Mouse (Mus musculus): ENCODE results near the gene Tdrkh.

Gene Tdrkh

GRCm38 (mm10) chr3:94388047-94388446, 25.0 kb upstream of the Tdrkh start:
- no peak for DNase-seq (ENCODE audit: low read depth, low spot score)

- DNase-seq (ENCODE audit: low read depth, low spot score) = no peak
Observed at GRCm38 (mm10) chr3:94389420-94389819, 23.7 kb upstream of the Tdrkh start.

- no peak for DNase-seq (ENCODE audit: low read depth, low spot score)
Observed at GRCm38 (mm10) chr3:94391001-94391400, 22.1 kb upstream of the Tdrkh start.

- DNase-seq (ENCODE audit: low read depth, low spot score) = no peak
Observed at GRCm38 (mm10) chr3:94392128-94392527, 20.9 kb upstream of the Tdrkh start.

- no peak for DNase-seq (ENCODE audit: low read depth, low spot score)
Observed at GRCm38 (mm10) chr3:94393049-94393448, 20.0 kb upstream of the Tdrkh start.

DNA sequence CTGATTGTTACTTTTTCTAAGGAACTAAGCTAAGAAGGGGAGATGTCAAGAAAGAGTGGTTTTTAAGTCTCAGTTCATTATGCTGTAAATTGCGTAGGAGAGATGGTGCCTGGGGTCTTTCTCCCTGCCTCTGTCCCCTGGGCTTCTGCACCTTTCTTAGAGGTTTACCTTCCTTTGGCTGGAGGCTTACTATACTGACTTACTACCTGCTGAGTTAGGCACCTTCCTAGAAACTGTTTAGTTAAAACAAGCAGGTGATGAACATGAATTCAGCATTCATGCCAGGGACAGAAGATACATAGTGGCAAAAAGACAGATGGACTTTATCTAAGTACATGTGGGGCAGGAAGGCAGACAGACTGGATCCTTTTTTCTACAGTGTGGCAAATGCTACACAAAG, 16.7 kb upstream of the Tdrkh start:
- no peak for DNase-seq (ENCODE audit: low read depth, low spot score)

DNA sequence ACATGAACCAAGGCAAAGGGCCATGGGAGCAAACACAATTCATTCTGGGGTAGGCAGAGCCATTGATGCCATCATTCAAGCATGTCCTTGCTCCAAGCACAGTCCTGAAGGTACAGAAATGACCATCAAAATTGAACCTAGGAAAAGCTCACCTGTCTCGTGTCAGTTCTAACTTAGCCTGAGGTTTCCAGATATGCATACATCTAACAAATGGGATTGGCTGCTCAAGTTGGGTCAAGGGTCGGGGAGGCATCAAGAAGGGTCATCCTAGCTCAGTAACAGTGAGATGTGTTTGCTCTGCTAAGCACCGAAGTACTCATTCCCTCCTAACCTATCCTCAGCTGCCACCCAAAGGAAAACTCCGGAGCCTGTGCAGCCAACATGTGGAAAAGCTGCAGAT, 16.2 kb upstream of the Tdrkh start:
- no peak for DNase-seq (ENCODE audit: low read depth, low spot score)

DNA sequence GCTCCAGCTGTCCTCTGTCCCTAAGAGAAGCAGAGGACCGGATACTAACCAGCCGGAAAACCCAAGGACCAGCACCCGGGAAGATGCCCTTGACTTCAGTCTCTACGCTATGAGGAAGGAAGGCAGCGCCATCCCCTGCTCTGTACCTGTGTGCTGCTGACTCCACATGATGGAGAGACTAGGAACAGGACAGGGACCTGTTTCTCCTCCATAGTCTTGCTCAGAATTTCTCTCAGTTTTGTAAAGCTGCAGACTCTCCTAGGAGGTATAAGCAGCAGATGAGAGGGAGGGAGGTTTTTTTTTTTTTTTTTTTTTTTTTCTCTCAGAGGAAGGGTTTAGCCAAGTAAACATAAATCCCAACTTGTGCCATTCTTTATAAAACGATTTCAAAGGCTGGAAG, 14.9 kb upstream of the Tdrkh start, which contains the start of gene Lingo4:
Gene Lingo4 (plus strand): TSS at position 301 of the 400 bp plus-strand sequence.
- DNase-seq (ENCODE audit: low read depth, low spot score) = no peak

DNA sequence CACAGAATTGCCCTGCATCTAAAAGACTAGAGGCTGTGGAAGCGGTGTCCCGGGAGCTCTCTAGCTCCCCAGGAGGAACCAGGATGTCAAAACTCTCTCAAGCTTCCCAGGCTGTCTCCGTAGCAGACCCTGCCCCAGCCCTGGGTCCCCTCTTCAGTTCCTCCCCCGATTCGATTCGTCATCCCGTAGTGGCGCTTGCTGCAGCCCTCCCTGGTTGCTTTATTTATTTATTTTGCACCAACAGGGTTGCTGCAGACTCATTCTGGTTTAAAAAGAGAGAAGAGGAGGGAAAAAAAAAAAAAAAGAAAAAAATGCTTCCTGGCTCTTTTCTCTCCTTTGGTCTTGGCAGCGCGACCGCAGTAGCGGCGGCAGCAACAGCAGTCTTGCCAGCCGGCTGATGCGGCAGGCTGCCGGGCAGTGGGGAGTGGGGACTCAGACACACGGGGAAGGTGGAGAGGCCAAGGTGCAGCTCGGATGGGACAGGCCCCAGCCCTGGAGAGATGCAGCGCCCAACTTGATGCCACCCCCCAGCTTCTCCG, 14.1 kb upstream of the Tdrkh start:
- DNase-seq (ENCODE audit: low read depth, low spot score) = no peak

DNA sequence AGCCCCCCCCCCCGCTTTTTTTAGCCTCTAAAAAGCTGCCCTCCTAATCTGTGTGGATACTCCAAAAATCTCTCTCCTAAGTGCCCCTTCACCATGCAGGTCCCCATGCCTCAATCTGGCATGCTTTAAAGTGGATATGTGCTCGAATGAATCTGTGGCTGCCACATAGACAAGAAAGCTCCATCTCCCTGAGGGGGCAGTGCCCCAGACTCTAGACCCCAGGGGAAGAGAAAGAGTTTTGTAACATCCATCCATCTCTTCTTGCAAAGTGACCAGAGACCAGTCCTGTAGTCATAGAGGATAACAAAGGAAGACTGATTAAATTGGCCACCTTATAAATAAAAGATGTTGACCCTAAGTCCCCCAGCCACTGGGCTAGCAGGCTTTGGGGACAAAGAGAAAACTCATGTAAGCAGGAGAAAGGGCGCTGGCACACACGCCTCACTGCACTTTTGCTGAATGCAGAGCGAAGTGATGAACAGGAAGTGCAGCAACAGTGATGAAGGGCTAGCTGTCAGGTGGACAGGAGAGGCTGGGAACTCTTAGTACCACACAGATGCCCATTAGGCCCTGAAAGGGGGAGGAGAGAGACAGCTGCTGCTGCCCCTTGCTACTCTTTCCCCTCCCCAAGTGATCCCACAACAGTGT, 13.3 kb upstream of the Tdrkh start:
- DNase-seq (ENCODE audit: low read depth, low spot score) = no peak

GRCm38 (mm10) chr3:94402451-94402850, 10.6 kb upstream of the Tdrkh start:
- no peak for DNase-seq (ENCODE audit: low read depth, low spot score)

- DNase-seq (ENCODE audit: low read depth, low spot score) = no peak
Observed at GRCm38 (mm10) chr3:94404366-94405054, 8.6 kb upstream of the Tdrkh start.

DNA sequence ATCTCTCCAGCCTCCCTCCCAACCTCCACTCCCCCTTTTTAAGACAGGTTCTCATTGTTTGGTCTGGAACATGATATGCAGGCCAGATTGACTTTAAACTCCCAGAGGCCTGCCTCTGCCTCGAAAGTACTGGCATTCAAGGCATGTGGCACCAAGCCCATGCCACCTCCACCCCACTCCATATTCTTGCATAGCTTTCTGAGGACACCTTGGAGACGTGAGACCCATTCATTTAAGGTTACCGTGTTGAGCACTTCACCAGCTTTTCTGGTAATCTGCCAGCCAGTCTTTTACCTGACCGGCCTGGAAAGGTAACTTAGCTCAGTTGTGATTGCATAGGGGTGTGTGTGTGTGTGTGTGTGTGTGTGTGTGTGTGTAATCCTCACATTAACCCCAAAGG, 7.5 kb upstream of the Tdrkh start:
- no peak for DNase-seq (ENCODE audit: low read depth, low spot score)

DNA sequence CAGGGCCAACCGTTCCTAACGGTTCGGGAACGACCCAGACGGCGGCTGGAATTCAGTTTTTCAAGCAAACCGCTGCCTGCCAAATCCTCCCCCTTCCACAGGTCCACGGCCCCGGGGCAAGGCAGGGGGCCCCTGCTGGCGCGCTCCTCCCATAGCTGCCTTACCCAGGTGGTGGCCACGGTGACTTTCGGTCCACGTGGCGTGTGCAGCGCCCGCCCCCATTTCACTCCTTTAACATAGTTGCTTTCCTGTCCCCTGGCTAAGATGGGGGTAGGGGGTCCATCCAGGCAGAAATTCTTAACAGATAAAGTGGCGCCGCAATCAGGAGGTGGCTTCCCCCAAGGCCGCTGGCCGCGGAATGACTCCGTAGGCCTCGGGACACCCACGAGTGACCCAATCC, 543 bp upstream of the Tdrkh start:
- no peak for DNase-seq (ENCODE audit: low read depth, low spot score)

DNA sequence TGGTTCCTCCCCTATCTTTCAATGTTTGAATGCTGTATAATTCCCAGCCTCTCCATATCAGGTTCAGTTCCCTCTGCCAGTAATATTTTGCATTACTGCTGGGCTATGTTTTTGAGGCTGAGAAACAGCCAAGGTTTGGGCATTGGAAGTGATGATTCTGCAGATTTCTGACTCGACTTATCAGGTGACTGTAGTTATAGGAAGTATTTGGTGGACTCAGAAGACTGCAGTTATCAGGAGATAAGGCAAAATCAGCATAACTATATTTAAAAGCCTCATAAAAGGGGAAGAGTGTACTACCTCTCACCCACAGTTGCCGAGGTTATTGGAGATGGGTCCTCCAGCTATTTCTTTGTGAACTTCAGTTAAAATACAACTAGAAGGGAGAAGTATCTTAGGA, 17.9 kb downstream of the Tdrkh start:
- no peak for DNase-seq (ENCODE audit: low read depth, low spot score)

DNA sequence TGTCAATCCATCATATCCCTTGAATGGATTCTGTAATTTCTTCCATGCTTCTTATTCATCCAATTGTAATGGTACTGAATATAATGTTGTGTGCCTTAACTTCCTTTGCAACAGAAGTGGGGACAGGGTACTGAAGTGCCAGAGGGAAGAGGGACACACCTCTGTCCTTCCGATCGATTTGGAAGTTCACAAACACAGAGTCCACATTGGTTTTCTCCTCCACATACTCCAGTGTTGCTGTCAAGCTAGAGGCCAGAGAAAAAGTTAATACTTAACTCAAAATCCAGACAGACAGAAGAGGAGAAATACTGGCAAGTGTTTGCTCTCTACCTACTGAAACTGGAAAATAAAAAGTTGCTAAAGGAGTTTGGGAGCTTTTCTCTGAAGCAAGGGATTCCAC, 21.2 kb downstream of the Tdrkh start:
- DNase-seq (ENCODE audit: low read depth, low spot score) = no peak

- no peak for DNase-seq (ENCODE audit: low read depth, low spot score)
Observed at GRCm38 (mm10) chr3:94436420-94436819, 23.3 kb downstream of the Tdrkh start.

- DNase-seq (ENCODE audit: low read depth, low spot score) = no peak
Observed at GRCm38 (mm10) chr3:94441182-94441581, 28.1 kb downstream of the Tdrkh start.

- peak; percentile 95 for DNase-seq (ENCODE audit: low read depth, low spot score)
Observed at GRCm38 (mm10) chr3:94442951-94443596, 30.0 kb downstream of the Tdrkh start, which contains the start of gene Mrpl9. Mrpl9 (plus strand) TSS chr3:94443318.

GRCm38 (mm10) chr3:94443597-94443964, 30.5 kb downstream of the Tdrkh start, which contains the start of gene Oaz3:
Oaz3 (minus strand) TSS chr3:94443915.
- DNase-seq (ENCODE audit: low read depth, low spot score) = no peak

- no peak for DNase-seq (ENCODE audit: low read depth, low spot score)
Observed at GRCm38 (mm10) chr3:94449377-94449776, 36.3 kb downstream of the Tdrkh start.

GRCm38 (mm10) chr3:94456529-94457000, 43.5 kb downstream of the Tdrkh start:
- peak; percentile 81 for DNase-seq (ENCODE audit: low read depth, low spot score)

Measured in skeletal muscle tissue, adult 2 months (tissue).